Mouse (Mus musculus) layer of hippocampus, postnatal 36 days (tissue): Measurements from ENCODE around the gene Elk4. TPM values are rescaled to one million over a fixed set of nuclear protein-coding genes. Genes with fewer than 3 reads are reported as not detected.

ENCODE experiments used
- DNase-seq, 2 experiments: peaks; one replicate each; pipeline ENCODE4 v3.0.0; 2022
- total RNA-seq, 2 experiments: library from RNA; stranded (reverse); gene quantifications; 2 replicates each; pipeline ENCODE4 v1.2.3; 2021

Gene Elk4
- total RNA-seq: 10 to 100 TPM; 50.5 to 61.7 TPM

DNA sequence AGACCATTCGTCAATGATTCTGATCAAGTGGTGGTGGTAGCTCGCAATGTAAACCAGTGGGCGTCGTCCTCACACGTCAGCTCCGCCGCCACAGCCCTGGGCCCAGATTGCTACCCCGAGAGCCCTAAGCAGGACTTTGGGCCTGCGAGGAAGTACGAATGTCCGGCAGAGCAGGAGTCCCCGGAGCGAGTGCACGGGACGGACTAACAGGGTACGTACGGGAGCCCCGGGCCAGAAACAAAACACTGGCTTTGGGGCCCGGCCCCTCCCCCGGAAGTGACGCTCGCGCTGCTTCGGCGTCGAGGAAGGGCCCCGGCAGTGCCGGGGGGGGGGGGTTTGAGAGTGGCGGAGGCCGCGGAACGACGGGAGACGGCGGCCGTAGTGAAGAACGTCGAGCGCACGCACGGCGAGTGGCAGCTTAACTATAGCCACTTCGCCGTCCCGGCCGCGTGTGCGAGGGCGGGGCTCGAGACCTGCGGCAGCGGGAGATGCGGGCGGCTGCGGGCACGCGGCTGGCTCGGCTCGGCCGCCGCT is at the start of gene Elk4:
TSS of gene Elk4 (plus strand) at position 326 of the 534 bp plus-strand sequence.
- peak; percentile 86 to 88 for DNase-seq

DNA sequence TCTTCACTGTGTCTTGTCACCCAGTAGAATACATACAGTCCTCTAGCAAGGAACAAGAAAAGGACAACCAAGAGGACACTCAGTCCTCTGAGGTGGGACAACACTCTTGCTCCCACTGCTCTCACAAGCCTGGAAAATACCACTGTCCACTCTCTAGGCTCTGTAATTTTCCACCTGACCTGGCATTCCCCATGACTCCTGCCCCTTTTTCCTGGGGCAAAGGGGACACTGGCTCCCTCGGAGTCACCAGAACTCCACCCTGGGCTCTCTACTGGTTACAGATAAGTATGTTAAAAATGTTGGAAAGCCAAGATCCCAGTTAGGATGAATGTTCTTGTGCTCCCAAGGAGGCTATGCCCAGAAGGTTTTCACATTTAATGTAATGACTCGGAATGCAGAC is 46.4 kb upstream of the Elk4 start:
- DNase-seq: no peak

DNA sequence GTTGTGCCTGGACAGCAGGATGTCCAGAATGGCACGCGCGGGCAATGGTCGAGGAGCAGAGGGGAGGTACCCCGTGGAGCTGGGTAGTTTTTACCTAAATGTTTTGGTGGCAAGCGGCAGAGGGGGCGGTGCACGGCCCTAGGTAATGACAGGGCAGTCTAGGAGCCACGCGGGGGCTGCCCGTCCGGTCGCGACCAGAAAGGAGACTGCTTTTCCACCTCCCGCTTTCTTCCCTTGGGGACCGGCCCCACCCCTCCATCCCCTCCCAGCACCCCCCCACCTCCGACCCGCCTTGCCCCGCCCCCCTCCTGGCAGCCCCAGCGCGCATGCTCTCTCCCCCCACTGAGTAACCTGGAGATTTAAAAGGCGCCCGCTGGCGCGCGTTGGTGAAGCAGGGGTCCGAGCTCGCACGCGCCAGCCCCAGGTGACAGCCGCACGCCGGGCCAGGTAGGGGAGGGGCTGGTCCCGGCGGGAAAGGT is 44.8 kb upstream of the Elk4 start, which contains the start of gene Slc45a3:
TSS of gene Slc45a3 (plus strand) at position 362 of the 479 bp plus-strand sequence.
- no peak for DNase-seq

DNA sequence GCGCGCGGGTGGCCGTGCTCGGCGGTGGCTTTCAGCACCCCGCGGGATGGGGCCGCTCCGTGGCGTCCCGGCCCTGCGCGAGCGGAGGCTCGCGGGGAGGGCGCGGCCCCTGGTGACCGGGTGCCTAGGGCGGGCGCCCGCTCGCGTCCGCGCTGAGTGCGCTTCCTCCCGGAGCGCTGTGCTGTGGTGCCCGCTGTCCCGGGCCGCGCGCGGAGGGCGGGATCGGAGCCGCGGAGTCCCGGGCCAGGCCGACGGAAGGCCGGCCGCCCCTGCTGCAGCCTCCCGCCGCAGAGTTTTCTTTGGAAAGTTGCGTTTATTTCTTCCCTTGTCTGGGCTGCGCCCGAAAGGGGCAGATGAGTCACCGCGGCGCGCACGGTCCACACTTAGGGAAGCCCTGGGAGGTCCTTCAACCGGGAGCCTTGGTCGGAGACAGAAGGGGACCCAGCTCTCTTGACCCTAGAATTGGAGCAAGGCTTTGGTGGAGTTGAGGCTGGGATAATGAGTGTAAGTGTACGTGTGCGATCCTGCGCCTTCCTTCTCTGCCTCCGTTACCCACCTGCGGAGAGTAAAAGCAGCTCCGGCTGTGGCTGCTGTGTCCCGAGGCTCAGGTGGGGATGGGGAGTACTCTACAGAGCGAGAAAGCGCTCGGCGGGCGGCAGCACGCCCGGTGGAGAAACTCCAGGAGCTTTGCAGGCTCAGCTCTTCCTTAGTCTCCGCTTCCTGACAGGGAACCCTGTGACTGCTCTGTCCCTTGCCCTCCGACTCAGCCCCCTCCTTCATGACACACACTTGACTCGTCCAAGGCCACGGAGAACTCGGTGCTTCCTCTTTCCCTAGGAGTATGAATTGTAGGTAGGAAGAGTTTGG is 44.1 kb upstream of the Elk4 start:
- no peak for DNase-seq

DNA sequence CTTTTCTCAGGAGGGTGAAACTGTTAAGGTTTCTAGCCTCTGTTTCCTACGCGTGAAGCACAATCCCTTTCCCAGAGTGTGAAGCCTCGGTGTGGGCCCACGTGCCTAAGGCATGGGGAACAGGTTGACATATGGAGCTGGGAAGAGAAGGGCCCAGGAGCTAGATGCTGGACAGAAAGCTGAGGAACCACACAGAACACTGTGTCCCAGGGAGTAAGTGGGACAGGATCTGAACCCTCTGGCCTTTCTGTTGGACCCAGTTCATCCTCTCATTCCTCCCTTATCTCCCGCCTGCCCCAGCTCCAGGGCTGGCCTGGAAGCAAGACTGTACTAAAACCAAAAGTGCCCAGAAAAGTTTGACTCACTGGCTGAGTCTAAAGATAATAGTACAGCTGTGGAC is 43.3 kb upstream of the Elk4 start:
- no peak for DNase-seq

DNA sequence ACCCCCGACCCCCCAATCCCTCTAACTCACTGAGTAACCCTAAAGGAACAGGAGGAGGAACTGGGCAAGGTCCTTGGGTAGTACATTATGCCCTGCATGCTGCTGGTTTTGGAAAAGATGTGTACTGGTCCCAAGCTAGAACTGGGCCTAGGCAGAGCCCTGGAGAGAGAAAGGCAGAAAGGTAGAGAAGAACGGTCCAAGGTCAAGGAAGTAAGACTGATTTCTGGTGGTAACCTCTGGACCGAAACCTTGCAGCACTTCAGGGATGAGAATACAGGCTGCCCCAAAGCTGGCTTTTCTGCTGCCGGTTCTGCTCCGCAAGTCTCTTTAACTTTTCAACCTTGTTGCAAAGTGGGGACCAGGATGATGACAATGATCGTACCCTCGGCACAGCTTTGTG is 42.8 kb upstream of the Elk4 start:
- DNase-seq: no peak

DNA sequence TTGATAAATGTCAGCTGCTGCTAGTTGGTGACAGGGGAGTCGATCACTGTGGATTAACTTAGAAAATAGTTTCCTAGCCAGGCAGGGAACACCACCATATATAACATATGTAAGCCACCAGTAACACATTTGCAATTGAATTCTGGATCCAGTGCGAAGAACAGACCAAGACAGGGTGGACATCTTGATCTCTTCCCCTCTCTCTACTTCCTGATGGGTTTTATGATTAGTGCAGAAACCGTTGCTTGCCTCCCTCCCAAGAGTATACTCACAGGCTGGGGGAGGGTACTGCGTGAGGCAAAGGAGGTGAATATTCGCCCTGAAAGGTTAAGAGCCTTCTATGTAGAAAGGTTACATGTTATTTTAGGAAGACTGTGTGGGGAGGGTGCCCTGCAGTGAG is 41.6 kb upstream of the Elk4 start:
- DNase-seq: no peak

DNA sequence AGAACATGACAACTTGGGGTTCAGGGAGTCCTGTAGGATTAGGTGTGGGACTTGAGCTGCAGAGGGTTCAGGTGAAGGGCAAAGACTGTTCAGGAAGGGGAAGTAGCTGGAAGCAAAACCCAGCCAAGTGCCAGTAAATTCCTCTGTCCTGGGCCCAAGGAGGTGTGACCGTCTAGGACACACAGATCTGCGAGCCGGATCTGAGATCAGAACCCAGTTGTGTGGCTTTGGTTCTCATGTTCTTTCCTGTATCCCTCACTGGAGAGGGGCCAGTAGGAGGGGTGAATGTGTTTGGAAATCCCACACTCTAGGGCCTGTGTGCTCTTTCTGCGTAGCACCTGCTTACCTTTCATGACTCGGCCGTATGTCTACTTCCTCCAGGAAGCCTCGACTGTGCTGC is 40.1 kb upstream of the Elk4 start:
- DNase-seq: no peak

DNA sequence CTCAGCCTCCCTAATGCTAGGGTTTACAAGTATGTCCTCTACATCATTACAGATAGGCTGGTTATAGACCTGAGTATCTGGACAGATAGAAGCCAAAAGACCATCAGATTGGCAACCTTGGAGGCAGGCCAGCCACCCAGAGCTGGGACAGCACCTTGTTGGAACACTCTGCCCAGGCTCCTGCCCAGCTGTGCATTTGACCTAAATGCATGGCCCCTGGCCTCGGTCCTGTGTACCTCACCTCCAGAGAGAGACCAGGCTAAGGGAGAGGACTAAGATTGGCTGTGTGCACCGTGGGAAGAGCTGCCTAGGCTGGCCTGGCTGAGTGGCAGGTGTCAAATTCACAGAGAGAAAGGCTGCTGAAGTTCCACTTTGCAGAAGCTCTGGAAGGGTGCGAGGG is 38.9 kb upstream of the Elk4 start:
- no peak for DNase-seq

DNA sequence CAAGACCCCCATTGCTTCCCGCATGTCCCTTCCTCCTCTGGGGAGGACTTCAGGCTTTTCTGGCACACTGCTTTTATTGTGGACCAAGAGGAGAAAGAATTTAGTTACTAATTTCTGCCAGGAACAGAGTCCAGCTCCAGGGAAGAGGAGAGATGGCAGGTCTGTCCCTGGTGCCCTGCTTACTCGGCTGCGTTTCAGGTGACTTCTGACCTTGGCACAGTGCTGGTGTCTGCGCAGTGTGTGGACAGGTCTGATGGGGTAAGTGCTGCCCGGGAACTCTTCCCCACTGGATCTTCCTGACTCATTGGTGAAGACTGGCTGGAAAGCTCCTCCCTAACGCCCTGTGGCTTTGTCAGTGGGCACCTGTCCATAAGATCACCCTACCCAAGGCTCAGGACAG is 38.4 kb upstream of the Elk4 start:
- DNase-seq: no peak

DNA sequence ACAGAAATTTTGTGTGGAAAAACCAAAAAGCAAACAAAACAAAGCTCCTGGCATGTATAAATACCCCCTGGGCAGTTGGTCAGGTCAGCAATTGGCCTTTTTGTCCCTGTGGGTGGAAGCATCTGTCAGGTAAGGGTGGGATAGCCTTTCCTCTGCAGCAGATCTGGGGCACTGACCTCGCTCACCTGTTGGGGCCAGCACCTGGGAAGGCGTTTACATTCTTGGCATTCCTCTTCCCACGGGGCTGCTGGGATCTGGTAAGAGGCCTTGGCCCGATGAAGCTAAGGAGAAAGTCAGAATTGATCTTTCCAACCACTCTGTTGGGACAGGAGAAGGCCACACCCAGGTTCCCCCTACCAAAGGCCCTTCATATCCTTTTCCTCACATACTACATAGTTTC is 37.6 kb upstream of the Elk4 start:
- no peak for DNase-seq

DNA sequence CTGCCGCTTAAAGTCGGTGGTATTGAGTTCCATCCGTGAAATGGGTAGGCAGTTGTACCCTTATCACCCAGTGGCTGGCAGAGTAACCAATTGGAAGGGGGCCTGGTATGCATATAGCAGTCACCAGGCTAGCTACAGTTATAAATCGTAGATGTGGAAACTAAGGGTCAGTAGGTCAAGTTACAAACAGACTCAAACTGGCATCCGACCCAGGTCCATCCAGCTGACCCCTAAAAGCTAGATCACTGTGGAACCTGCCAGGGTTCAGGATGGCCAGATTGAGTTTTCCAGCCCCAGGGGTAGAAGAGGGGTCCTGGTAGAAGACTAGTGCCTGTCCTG is 37.1 kb upstream of the Elk4 start:
- DNase-seq: no peak

DNA sequence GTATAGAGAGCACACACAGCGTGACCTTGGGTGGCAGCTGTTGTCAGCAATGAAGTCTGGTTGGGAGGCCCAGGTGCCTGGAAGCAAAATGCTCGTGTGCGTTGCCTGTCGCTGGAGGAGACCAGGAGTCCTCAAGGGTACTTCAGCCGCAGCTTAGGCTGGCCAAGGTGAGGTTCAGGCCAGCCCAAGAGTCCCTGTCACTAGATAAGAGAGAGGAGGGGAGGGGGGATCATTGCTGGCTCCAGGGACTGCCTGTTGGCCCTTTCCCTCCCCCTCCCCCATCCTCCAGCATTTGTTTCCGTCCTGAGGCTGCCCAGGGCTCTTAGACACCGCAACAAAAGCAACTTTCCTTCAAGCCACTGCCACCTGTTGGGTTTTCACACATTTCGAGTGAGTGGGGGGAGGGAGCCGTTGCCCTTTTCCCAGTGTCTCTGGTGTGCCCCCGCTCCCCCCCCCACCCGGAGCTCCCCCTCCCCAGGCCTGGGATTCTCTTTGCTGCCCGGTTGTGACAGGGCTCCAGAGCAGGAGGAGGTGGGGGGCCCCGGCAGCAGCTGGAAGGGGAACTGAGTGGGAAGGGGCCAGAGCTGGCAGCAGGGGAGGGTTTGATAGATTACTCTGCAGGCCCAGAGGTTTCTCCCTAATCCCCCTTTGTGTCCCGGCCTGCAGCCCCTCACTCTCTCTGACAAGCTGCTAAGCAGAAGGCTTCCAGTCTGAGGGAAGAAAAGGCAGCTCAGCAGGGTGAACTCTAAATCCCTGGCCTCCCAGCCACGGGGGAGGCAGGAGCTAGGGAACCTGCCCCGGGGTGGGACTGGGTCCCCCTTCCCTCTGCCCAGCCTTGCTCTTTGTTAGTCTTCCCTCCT is 36.5 kb upstream of the Elk4 start:
- DNase-seq: no peak

DNA sequence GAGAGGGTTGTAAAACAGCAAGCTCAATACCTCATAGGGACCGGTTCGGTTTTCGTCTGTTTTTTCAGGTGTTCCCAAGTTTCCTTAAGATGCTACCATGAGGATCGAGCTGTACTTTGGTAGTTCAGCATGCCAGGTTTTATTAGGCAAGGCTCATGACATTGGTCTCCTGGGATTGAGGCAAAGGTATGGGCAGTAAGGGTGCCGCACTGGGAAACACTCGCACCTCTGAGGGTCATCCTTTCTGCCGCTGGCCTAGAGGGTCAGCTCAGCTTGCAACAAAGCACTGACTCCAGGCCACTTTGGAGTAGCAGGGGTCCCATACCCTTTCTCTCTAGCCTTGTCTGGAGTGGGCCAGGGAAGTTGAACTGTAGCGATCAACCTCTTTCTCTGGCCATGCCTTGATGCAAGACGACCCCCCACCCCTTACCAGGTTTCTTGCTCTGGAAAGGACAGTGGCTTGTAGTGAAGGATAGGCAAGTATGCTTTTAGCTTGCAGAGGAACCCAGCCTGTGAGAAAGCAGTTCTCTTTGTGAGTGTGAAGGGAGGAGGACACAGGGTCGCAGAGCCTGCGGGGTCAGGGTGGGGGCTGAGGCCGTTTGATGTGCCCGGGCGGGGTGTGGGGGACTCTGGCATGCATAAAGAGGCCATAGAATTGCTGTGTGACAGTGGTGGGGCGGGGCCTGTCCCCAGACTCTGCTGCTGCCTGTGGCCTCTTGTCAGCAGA is 35.5 kb upstream of the Elk4 start:
- no peak for DNase-seq

DNA sequence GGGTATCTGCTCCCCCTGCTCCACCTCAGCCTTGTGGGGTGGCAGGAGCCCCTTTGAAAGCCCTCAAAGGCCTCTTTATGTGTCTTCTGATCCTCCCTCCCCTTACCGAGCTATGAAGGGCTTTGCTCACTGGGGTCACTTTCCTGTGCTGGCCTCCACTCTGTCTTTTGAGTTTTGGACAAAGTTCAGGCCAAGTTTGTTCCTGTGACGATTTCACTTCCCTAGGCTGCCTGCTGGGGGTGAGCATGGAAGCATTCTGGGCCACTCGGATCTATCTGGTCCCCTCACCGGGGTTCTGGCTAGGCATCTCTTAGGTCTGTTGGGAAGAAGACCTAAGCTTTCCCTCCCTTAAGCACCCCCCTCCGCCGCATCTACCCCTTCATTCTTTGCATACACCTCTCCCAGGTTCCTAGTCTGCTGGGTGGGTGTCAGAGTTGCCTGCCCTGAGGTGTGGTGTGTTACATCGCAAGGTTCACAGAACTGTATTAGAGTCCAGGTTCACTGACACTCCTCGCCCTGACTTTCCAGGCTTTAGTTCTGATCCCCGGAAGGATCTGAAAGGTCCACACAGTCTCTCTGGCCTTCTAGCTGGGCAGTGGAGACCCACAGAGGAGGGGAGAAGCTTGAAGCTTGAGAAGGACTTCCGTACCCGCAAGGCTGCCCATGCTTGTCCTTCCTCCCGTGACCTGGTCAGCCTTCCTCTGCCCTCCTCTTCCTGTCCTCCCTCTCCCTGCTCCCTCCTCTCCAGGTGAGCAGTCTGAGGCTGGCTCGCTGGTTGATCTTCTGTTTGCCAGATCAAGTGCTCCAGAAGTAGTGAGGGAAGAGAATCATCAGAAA is 34.7 kb upstream of the Elk4 start:
- DNase-seq: no peak

DNA sequence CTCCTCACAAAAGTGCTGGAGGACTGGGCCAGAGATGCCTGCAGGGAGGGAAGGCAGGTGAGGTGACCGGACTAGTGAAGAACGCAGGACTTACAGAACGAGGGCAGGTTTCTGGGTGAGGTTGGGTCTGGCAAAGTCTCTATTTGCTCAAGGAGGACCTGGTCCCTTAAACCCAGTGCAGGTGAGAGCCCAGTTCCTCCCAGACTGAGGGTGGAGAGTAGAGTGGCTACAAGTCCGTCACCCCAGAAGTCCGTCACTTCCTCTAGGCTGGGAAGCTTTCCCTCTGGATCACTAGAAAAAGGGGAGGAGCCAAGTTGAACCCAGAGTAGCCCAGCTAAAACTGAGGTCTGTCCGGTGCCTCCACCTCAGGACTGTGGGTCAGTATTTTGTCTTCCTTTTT is 33.4 kb upstream of the Elk4 start:
- no peak for DNase-seq

DNA sequence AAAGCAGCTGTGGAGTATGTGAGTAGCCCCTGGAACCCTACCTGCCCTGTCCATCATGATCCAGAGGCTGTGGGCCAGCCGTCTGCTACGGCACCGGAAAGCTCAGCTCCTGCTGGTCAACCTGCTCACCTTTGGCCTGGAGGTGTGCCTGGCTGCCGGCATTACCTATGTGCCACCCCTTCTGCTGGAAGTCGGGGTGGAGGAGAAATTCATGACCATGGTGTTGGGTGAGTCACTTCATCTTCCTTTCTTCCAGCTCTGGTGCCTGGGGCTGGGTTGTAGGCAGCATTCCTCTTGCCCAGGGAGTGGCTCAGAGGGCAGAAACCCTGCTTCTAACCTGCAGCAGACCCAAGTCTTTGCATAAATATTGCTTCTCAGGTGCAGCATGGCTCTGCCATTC is 30.5 kb upstream of the Elk4 start:
- DNase-seq: no peak

DNA sequence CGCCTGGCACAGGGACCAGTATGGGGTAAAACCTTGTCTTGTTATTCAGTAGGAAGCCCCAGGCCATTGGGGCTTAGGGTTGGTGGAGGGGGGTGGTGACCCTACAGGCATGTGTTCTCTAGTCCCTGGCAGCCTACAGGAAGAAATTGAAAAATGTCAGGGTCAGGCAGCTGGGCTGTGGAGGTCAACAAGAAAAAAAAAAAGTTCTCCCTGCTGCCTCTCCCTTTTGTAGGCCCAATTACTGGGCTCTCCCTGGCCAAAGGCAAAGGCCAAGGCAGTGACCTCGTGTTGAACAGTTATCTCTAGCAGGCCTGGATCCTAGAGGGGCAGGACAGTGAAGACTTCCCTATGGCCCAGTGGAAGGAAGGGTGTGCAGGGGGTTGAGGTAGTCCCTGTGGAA is 26.9 kb upstream of the Elk4 start:
- no peak for DNase-seq

DNA sequence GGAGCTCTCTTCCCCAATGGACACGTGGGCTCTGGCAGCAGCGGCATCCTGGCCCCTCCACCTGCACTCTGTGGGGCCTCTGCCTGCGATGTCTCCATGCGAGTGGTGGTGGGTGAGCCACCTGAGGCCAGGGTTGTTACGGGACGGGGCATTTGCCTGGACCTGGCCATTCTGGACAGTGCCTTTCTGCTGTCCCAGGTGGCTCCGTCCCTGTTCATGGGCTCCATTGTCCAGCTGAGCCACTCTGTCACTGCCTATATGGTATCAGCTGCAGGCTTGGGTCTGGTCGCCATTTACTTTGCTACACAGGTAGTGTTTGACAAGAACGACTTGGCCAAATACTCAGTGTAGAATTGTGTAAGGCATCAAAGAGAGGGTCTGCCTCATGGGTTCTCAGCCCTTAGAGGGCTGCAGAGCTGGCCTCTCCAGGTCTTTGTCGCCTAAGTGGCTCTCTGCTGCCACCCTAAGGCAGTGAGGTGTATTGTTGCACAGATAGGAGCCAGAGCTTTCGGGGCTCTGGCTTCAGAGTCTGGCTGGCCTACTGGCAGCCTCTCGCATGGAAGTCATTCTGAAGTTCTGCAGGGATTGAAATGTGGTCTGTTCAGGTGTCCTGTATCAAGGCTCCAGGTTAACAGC is 25.9 kb upstream of the Elk4 start:
- DNase-seq: peak; percentile 58 to 62

DNA sequence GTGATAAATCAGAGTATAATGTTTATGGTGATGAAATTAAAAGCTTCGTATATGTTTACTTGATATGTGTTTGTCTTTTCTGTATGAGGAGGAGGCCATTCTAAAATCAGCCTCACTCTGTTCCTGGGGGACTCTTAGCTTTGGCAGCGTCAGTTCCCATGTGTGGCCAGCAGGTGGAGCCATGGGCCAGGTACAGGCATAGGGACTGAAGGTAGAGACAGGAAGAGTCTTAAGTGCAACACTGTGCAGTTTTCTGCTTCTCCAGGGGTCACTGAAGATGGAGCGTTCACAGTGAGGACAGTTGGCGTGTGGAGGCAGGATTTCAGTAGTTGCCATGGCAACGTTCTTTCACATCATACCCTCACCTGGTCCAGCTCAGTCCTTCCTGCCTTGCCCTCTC is 24.5 kb upstream of the Elk4 start:
- peak; percentile 61 to 71 for DNase-seq

DNA sequence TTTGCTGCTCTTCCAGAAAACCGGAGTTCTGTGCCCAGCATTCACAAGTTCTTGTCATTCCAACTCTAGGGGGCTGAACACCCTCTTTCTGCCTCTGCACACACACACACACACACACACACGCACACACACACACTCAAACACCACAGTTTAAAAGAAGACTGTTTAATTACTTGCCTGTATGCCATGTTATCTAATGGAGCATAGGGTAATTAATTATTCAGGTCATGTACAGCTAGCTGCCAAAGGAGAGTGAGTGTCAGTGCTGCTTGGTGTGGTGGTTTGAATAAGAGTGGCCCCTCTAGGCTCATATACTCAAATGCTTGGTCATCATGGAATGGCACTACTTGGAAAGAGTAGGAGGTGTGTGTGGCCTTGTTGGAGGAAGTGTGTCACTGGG is 23.6 kb upstream of the Elk4 start:
- DNase-seq: no peak
